Mouse (Mus musculus): ENCODE data around the gene Map3k10.

The Map3k10 gene

DNA sequence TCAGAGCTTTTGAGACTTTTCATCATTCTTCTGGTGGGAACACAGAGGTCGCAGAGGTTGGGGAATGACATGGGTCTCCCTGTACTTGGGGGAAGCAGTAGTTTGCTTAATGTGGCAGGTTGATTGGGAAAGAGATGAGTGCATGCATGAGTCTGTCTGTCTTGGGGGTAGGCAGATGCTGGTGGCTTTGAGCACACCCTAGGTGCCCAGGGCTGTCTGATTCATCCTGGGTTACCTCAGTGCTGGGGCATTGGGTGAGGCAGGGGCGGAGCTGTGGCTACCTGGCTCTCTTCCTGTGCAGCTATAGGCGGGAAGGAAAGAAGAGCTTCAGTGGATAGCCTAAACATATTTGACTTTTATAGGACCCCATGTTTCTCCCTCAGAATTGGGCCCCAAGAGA is 66.3 kb downstream of the Map3k10 start:
- no peak for DNase-seq

DNA sequence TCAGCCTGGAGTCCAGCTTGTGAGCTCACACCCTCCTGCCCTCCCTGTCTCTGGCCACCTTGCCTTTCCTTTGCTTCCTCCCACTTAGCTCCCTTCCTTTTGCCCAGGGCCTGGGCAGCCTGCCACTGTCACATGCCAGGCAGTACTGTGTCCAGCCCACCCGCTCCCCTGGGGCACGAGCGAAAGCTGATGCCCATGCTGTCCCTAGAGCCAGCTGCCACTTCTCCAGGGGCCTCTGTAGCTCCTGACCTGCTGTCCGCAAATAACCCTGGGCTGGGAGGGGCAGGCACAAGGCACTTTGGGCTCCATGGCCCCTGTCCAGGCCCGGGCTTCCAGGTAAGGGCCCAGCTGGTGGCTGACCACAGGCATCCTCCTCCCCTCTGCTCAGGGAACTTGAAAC is 66.8 kb downstream of the Map3k10 start:
- peak; percentile 44 for DNase-seq

DNA sequence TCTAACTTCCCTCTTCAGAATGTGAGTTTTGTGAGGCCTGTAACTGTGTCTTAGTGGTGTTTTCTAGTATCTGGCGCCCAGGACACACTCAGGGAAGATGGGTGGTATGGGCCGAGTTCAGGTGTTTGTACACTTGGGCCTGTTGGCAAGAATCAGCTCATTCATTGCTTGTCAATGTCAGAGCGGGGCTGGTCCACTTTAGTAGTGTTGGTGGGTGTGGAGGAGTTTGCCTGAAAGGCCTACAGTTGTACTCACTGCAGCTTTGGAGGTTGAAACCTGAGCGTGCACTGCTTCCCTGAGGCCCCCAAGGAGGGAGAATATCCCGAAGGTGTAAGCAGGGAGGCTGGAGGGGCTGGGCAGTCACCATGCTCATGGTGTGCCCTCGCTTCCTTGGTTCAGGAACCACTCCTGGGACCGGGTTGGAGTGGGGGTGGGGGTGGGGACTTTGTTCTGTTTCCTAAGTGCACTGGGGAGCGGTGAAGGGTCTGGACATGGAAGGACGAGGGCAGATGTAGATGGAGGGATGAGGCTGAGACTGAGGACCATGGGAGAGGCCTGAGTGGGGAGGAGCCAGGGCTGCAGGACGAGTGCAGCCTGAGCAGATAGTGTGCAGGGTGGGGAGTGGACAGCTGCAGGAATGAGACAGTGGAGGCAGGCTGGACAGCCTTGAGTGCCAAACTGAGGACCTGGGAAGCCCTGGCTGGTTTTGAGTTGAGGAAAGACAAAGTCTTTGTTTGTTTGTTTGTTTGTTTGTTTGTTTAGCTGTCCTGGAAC is 67.7 kb downstream of the Map3k10 start:
- DNase-seq = no peak
